Mouse (Mus musculus): ENCODE results near the gene Zfp445.

- TF ChIP-seq CTCF (IDR thresholded peaks at IDR 0.05 in 2 of 3, conservative IDR thresholded peaks at IDR 0.05 in 1 of 3; ENCODE audit: control insufficient read depth in 1 of 3, insufficient read depth in 1 of 3, low read depth in 2 of 3, low read length in 3 of 3, poor library complexity in 1 of 3, severe bottlenecking in 1 of 3) (no peak), POLR2A (IDR thresholded peaks at IDR 0.05; ENCODE audit: control insufficient read depth in 1 of 2, insufficient read depth in 1 of 2, low read depth in 1 of 2, low read length in 2 of 2, poor library complexity in 1 of 2) (no peak), ELF1 (IDR thresholded peaks at IDR 0.05; ENCODE audit: low read depth, low read length) (no peak), MYC (IDR thresholded peaks at IDR 0.05; ENCODE audit: low read depth, low read length) (no peak), MXI1 (IDR thresholded peaks at IDR 0.05; ENCODE audit: low read depth, low read length) (no peak), USF1 (IDR thresholded peaks at IDR 0.05; ENCODE audit: low read depth, low read length) (no peak), CHD2 (IDR thresholded peaks at IDR 0.05; ENCODE audit: low read length) (no peak), MAZ (IDR thresholded peaks at IDR 0.05; ENCODE audit: low read depth, low read length) (no peak), MAX (IDR thresholded peaks at IDR 0.05; ENCODE audit: low read length) (no peak), SMC3 (IDR thresholded peaks at IDR 0.05; ENCODE audit: low read depth, low read length) (no peak)
Observed at GRCm38 (mm10) chr9:122823374-122824017, 42.3 kb downstream of the Zfp445 start.

Data from MEL (cell line).